ENCODE assay signal across 8 mouse cellular contexts in genomic region chr15:100747121-100747963, GRCm38 (mm10). TPM values are rescaled to one million over a fixed set of nuclear protein-coding genes. Genes with fewer than 3 reads are reported as not detected.
DNase-seq lines count a peak whose midpoint lies in the region; ATAC-seq and TF ChIP-seq lines count a peak whose summit lies in the region.

No protein-coding gene starts in this region.

- intact Hi-C loops in left cerebral cortex, postnatal 25 days (cut with DNase I) = no loop called here

- H3K36me3 ChIP-seq in heart, embryonic 11.5 days (ENCODE audit: control insufficient read depth, insufficient read depth, low read length) = no peaks in the 10 kb centered on the region
- H3K36me3 ChIP-seq in heart, embryonic 12.5 days = no peaks in the 10 kb centered on the region
- H3K36me3 ChIP-seq in limb, embryonic 11.5 days (ENCODE audit: control insufficient read depth, insufficient read depth, low read length) = no peaks in the 10 kb centered on the region
- H3K36me3 ChIP-seq in midbrain, postnatal 0 days (ENCODE audit: insufficient read depth, low read length) = no peaks in the 10 kb centered on the region

- TF ChIP-seq CTCF in brain, embryonic 14.5 days (IDR thresholded peaks at IDR 0.05; ENCODE audit: borderline replicate concordance, extremely low read depth, insufficient read depth, insufficient read length) = no peak
- no peak for TF ChIP-seq CTCF in midbrain, postnatal 0 days (IDR thresholded peaks at IDR 0.05)

- H3K4me1 ChIP-seq in heart, embryonic 11.5 days (ENCODE audit: control insufficient read depth, insufficient read depth, low read length) = peaks cover 4% of the 10 kb centered on the region; the same call in 1 of the 2 replicates
- H3K4me1 ChIP-seq in heart, embryonic 12.5 days (replicated peaks) = peaks cover 10% of the 10 kb centered on the region
- 0 out of 2 replicates have a peak, but pooled peaks cover 3% of the 10 kb centered on the region for H3K4me1 ChIP-seq in limb, embryonic 11.5 days (ENCODE audit: control insufficient read depth, insufficient read depth, low read length)
- no peaks in the 10 kb centered on the region for H3K4me1 ChIP-seq in midbrain, postnatal 0 days (ENCODE audit: insufficient read depth, low read length)

- ATAC-seq in heart, embryonic 11.5 days (replicated peaks; ENCODE audit: insufficient number of reproducible peaks, low FRiP score, low TSS enrichment) = peak; percentile 94
- ATAC-seq in heart, embryonic 12.5 days (ENCODE audit: insufficient number of reproducible peaks, low FRiP score) = peak; percentile 93
- no peak for ATAC-seq in limb, embryonic 11.5 days (ENCODE audit: insufficient number of reproducible peaks, low FRiP score, low TSS enrichment, low read depth)
- no peak for ATAC-seq in midbrain, postnatal 0 days (ENCODE audit: low FRiP score)

- no peaks in the 10 kb centered on the region for H3K9me3 ChIP-seq in heart, embryonic 11.5 days (replicated peaks; ENCODE audit: control insufficient read depth, low read length)
- H3K9me3 ChIP-seq in heart, embryonic 12.5 days (replicated peaks) = no peaks in the 10 kb centered on the region
- no peaks in the 10 kb centered on the region for H3K9me3 ChIP-seq in limb, embryonic 11.5 days (ENCODE audit: control insufficient read depth, low read length)
- H3K9me3 ChIP-seq in midbrain, postnatal 0 days (ENCODE audit: low read length) = no peaks in the 10 kb centered on the region

- peak overlapping the region; percentile 29 for H3K4me3 ChIP-seq in heart, embryonic 11.5 days (ENCODE audit: low read depth, low read length)
- H3K4me3 ChIP-seq in heart, embryonic 12.5 days = peak overlapping the region; percentile 47
- H3K4me3 ChIP-seq in limb, embryonic 11.5 days (ENCODE audit: low read depth, low read length) = peak overlapping the region; percentile 20; the same call in 1 of the 2 replicates
- peak overlapping the region; percentile 8; the same call in 1 of the 2 replicates for H3K4me3 ChIP-seq in midbrain, postnatal 0 days (ENCODE audit: low read depth, low read length)

- no peak for TF ChIP-seq POLR2A in brain, embryonic 14.5 days (IDR thresholded peaks at IDR 0.05; ENCODE audit: borderline replicate concordance, extremely low read depth, insufficient read depth, insufficient read length, poor library complexity, severe bottlenecking)

- peak overlapping the region; percentile 68 for H3K4me2 ChIP-seq in heart, embryonic 11.5 days
- peak overlapping the region; percentile 83 for H3K4me2 ChIP-seq in heart, embryonic 12.5 days
- H3K4me2 ChIP-seq in limb, embryonic 11.5 days (ENCODE audit: low read depth, severe bottlenecking) = peak overlapping the region; percentile 13; the same call in 1 of the 2 replicates
- peak overlapping the region; percentile 50 for H3K4me2 ChIP-seq in midbrain, postnatal 0 days (ENCODE audit: low read depth, low read length, poor library complexity, severe bottlenecking)

- H3K9ac ChIP-seq in heart, embryonic 11.5 days (ENCODE audit: low read depth, low read length) = no peak overlapping the region
- H3K9ac ChIP-seq in heart, embryonic 12.5 days = no peak overlapping the region; the same call in 1 of the 2 replicates
- no peak overlapping the region for H3K9ac ChIP-seq in limb, embryonic 11.5 days (ENCODE audit: low read length)
- H3K9ac ChIP-seq in midbrain, postnatal 0 days (replicated peaks; ENCODE audit: low read length, poor library complexity, severe bottlenecking) = no peak overlapping the region

- 3% methylated on average over 18 of the region's 27 CpGs for WGBS in heart, embryonic 11.5 days (ENCODE audit: insufficient replicate concordance)
- WGBS in heart, embryonic 12.5 days = 2% methylated on average over 16 of the region's 27 CpGs
- 3% methylated on average over 26 of the region's 27 CpGs for WGBS in limb, embryonic 11.5 days
- WGBS in midbrain, postnatal 0 days = 4% methylated on average over 21 of the region's 27 CpGs

- H3K27ac ChIP-seq in heart, embryonic 11.5 days (ENCODE audit: low read depth, low read length) = no peak overlapping the region
- H3K27ac ChIP-seq in heart, embryonic 12.5 days (ENCODE audit: poor library complexity, severe bottlenecking) = no peak overlapping the region
- H3K27ac ChIP-seq in limb, embryonic 11.5 days (replicated peaks; ENCODE audit: low read depth, low read length) = no peak overlapping the region
- H3K27ac ChIP-seq in midbrain, postnatal 0 days (ENCODE audit: low read depth, low read length) = no peak overlapping the region

- H3K27me3 ChIP-seq in heart, embryonic 11.5 days (ENCODE audit: control insufficient read depth, insufficient read depth, low read length) = no peaks in the 10 kb centered on the region
- H3K27me3 ChIP-seq in heart, embryonic 12.5 days (replicated peaks) = no peaks in the 10 kb centered on the region
- H3K27me3 ChIP-seq in limb, embryonic 11.5 days (ENCODE audit: control insufficient read depth, insufficient read depth, low read length) = no peaks in the 10 kb centered on the region
- H3K27me3 ChIP-seq in midbrain, postnatal 0 days (ENCODE audit: insufficient read depth, low read length) = no peaks in the 10 kb centered on the region

- no peak for DNase-seq in heart, postnatal 4 days
- peak; percentile 64 for DNase-seq in brain, embryonic 14.5 days (ENCODE audit: low read depth)
- no peak for DNase-seq in limb, embryonic 11.5 days (ENCODE audit: low spot score)
- no peak for DNase-seq in midbrain, postnatal 0 days (ENCODE audit: low spot score)
- DNase-seq in frontal cortex, postnatal 10 days (ENCODE audit: low spot score in 2 of 2) = no peak
- DNase-seq in left cerebral cortex, postnatal 25 days (ENCODE audit: low spot score in 2 of 2) = no peak

RNA-seq across cellular contexts. Expression of gene Slc4a8, which starts 14.2 kb away (rescaled TPM):
- polyA plus RNA-seq in heart, embryonic 11.5 days (2014; fragmentation: Nextera tagmentation; extraction: Ambion mirVana) = 1.9 and 2.0 TPM in 2 replicates
- 1 to 10 TPM; 2.4 to 2.5 TPM for total RNA-seq in heart, postnatal 4 days (2021)
- 23.8 and 31.3 TPM in 2 replicates for polyA plus RNA-seq in brain, embryonic 14.5 days (2012; rRNA removed)
- polyA plus RNA-seq in heart, embryonic 12.5 days (2016; fragmentation: Nextera tagmentation; extraction: Ambion mirVana) = 1.1 and 1.2 TPM in 2 replicates
- polyA plus RNA-seq in limb, embryonic 11.5 days (2014; fragmentation: Nextera tagmentation; extraction: Ambion mirVana) = 6.6 and 6.7 TPM in 2 replicates
- 31.2 and 31.8 TPM in 2 replicates for total RNA-seq in midbrain, postnatal 0 days (2014; rRNA removed)
- 31.0 and 37.3 TPM in 2 replicates for polyA plus RNA-seq in midbrain, postnatal 0 days (2015; fragmentation: Nextera tagmentation; extraction: Ambion mirVana)
- 10 to 100 TPM; 66.5 to 79.7 TPM for total RNA-seq in left cerebral cortex, postnatal 25 days (2021)

RNA-seq across cellular contexts. Expression of gene Galnt6, which starts 18.2 kb away (rescaled TPM):
- polyA plus RNA-seq in heart, embryonic 11.5 days (2014; fragmentation: Nextera tagmentation; extraction: Ambion mirVana) = 0.11 and 0.17 TPM in 2 replicates
- 1 to 10 TPM; 1.3 to 1.6 TPM for total RNA-seq in heart, postnatal 4 days (2021)
- polyA plus RNA-seq in brain, embryonic 14.5 days (2012; rRNA removed) = 0.09 and 0.22 TPM in 2 replicates
- 0.14 and 0.39 TPM in 2 replicates for polyA plus RNA-seq in heart, embryonic 12.5 days (2016; fragmentation: Nextera tagmentation; extraction: Ambion mirVana)
- 0.04 and 0.07 TPM in 2 replicates for polyA plus RNA-seq in limb, embryonic 11.5 days (2014; fragmentation: Nextera tagmentation; extraction: Ambion mirVana)
- total RNA-seq in midbrain, postnatal 0 days (2014; rRNA removed) = 0.16 and 0.71 TPM in 2 replicates
- 0.20 and 0.22 TPM in 2 replicates for polyA plus RNA-seq in midbrain, postnatal 0 days (2015; fragmentation: Nextera tagmentation; extraction: Ambion mirVana)
- total RNA-seq in left cerebral cortex, postnatal 25 days (2021) = 1 to 10 TPM; 2.9 to 4.0 TPM

RNA-seq across cellular contexts. Expression of gene Cela1, which starts 59.6 kb away (rescaled TPM):
- 1.6 and 2.2 TPM in 2 replicates for polyA plus RNA-seq in heart, embryonic 11.5 days (2014; fragmentation: Nextera tagmentation; extraction: Ambion mirVana)
- total RNA-seq in heart, postnatal 4 days (2021) = not detected
- 0.68 and 0.71 TPM in 2 replicates for polyA plus RNA-seq in brain, embryonic 14.5 days (2012; rRNA removed)
- 1.4 and 1.6 TPM in 2 replicates for polyA plus RNA-seq in heart, embryonic 12.5 days (2016; fragmentation: Nextera tagmentation; extraction: Ambion mirVana)
- polyA plus RNA-seq in limb, embryonic 11.5 days (2014; fragmentation: Nextera tagmentation; extraction: Ambion mirVana) = 0.65 and 1.4 TPM in 2 replicates
- total RNA-seq in midbrain, postnatal 0 days (2014; rRNA removed) = 2.0 TPM in 1 of 2 replicates, not detected in the other
- polyA plus RNA-seq in midbrain, postnatal 0 days (2015; fragmentation: Nextera tagmentation; extraction: Ambion mirVana) = 2.0 TPM in 2 replicates
- total RNA-seq in left cerebral cortex, postnatal 25 days (2021) = 1 to 10 TPM; 1.7 to 5.0 TPM

Comparison
In these comparisons a context has a peak if more than half of its experiments do, and no peak if none do; other contexts are left out.
1. ATAC-seq: peak in heart, embryonic 11.5 days (single experiment) and heart, embryonic 12.5 days (single experiment); none in limb, embryonic 11.5 days (single experiment) and midbrain, postnatal 0 days (single experiment).
2. H3K4me2 ChIP-seq: peak in every context shown above with its lines; median percentile 83 in heart, embryonic 12.5 days; 68 in heart, embryonic 11.5 days; 50 in midbrain, postnatal 0 days; 13 in limb, embryonic 11.5 days.
3. Peak in every context shown above with its lines, with median percentiles within 50 percentile points of each other: H3K4me3 ChIP-seq.